Mouse (Mus musculus): ENCODE measurements around the gene Ttc33.

The Ttc33 gene

GRCm38 (mm10) chr15:5185366-5186292, at the start of gene Ttc33:
TSS of gene Ttc33 (plus strand) at chr15:5185525.
- DNase-seq (ENCODE audit: low spot score): peak; percentile 68

- no peak for DNase-seq (ENCODE audit: low spot score)
Measured at GRCm38 (mm10) chr15:5138021-5138856, 47.1 kb upstream of the Ttc33 start.

GRCm38 (mm10) chr15:5139366-5139765, 46.0 kb upstream of the Ttc33 start:
- no peak for DNase-seq (ENCODE audit: low spot score)

GRCm38 (mm10) chr15:5139863-5140262, 45.5 kb upstream of the Ttc33 start:
- DNase-seq (ENCODE audit: low spot score): no peak

DNA sequence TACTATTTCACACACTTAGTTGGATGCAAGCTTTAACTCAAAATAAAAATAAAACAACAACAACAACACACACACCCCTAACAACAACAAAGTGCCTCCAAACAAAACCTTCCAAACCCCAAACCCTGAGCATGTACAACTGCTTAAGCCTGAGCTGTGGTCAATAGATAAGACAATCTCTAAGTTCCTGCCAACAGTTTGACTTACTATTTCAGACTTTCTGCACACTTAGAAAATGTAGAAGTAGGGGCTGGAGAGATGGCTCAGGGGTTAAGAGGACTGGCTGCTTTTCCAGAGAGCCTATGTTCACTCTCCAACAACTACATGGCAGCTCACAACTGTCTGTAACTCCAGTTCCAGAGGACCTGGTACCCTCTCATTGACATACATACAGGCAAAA, 45.0 kb upstream of the Ttc33 start:
- DNase-seq (ENCODE audit: low spot score): no peak

GRCm38 (mm10) chr15:5142047-5142446, 43.3 kb upstream of the Ttc33 start:
- no peak for DNase-seq (ENCODE audit: low spot score)

- DNase-seq (ENCODE audit: low spot score): no peak
Measured at GRCm38 (mm10) chr15:5142714-5143113, 42.6 kb upstream of the Ttc33 start.

GRCm38 (mm10) chr15:5143361-5144020, 41.8 kb upstream of the Ttc33 start, which contains the start of gene Prkaa1:
TSS of gene Prkaa1 (plus strand) at chr15:5143861.
- peak; percentile 27 for DNase-seq (ENCODE audit: low spot score)

DNA sequence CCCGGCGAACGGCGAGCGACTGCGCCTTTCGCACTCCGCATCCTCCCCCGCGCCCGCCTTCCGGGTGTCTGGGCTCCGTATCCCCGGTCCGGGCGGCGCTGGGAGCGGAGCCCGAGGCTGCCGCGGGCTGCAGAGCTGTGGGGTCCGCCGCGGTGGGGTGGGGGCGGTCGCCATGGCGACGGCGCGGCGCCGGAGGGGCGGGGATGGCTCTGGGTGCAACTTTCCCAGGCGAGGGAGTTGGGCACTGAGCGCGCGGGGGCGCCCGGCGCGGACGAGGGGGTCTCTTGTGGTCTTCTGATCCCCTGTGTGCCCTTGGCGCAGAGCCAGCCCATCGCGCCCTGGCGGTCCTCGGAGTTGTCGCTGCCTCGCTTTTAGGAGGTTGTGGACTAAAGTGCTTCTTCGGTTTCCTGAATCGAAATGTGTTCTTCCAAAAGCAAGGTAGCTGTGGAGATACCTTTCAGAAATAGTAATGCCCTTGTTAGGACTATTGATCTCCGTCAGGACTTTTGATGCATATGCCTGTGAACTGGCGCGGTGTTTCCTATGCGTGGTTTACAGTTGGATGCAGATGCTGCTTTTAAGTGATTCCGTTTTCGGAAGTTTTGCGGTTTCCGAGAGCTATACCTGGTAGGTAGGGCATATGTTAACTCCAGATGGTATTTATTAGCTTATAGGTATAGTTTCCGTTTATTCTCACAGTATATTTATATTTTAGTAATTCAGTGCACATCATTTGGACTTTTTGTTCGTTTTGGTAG, 41.1 kb upstream of the Ttc33 start:
- DNase-seq (ENCODE audit: low spot score): peak; percentile 40

DNA sequence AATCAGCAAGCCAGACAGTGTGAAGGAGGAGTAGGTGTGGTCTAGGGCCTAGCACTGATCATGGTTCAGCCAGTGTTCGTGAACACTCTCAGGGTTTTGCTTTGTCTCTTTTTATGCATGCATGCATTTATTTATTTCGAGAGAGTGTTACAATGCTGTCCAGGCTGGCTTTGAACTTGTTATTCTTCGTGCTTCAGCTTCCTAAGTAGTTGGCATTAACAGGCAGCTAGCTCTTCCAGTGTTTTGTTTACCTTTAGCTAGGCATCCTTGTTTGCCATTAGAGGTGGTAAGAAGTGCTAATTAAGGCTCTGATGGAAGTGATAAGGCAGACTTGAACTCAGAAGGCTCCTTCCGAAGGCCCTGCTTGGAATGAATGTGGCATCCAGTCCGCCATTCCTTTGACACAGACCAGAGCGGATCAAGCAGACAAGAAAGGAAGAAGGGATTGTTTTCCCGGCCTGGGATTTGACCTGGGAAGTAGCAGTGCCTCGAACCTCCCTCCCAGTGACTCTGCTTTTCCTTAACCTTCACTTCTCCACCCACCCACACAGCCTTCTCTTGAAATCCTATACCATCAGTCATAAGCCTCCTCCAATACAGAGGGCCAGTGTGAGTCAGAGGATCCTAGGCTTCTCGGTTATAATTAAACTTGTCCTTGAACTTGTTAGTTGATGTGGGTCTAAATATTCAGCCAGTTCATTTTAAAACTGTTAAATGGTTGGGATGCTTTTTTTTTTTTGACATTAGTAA, 40.0 kb upstream of the Ttc33 start:
- DNase-seq (ENCODE audit: low spot score): no peak

- no peak for DNase-seq (ENCODE audit: low spot score)
Measured at GRCm38 (mm10) chr15:5149187-5149586, 36.1 kb upstream of the Ttc33 start.

- no peak for DNase-seq (ENCODE audit: low spot score)
Measured at GRCm38 (mm10) chr15:5152171-5152570, 33.2 kb upstream of the Ttc33 start.

DNA sequence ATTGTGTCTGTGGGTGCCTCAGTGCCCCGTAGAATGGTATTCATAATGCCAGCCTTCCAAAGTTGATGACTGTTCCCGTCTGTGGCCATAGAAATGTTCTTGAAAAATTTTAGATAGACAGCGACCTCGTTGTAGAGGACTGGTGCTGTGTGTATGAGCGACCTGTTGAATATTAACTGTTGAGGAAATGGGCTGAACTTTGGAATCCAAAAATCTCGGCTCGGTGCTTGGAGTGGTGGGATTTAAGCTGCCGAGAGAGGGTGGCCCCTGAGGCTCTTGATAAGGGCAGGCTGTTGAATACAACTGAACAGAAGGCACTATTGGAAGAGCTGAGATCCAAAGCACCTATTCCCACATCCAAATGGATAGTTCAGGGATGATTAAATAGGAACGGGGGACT, 30.7 kb upstream of the Ttc33 start:
- DNase-seq (ENCODE audit: low spot score): no peak

- DNase-seq (ENCODE audit: low spot score): no peak
Measured at GRCm38 (mm10) chr15:5155093-5155492, 30.2 kb upstream of the Ttc33 start.

GRCm38 (mm10) chr15:5156355-5156754, 29.0 kb upstream of the Ttc33 start:
- DNase-seq (ENCODE audit: low spot score): no peak

DNA sequence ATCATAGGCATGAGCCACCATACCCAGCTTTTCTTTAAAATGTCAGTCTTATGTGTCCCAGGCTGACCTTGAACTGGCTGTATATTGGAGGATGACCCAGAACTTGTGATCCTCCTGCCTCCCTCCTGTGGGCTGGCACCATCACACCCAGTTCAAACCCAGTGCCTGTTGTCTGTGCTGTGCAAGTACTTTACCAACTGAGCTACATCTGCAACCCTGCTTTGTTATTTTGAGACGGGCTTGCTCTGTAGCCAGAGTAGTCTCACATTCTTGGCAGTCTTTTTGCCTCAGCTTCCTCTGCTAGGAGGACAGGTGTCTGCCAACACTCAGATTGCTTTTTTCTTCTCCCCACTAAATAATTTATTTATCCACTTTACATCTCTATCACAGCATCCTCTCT, 27.9 kb upstream of the Ttc33 start:
- no peak for DNase-seq (ENCODE audit: low spot score)

GRCm38 (mm10) chr15:5158827-5159226, 26.5 kb upstream of the Ttc33 start:
- DNase-seq (ENCODE audit: low spot score): no peak

DNA sequence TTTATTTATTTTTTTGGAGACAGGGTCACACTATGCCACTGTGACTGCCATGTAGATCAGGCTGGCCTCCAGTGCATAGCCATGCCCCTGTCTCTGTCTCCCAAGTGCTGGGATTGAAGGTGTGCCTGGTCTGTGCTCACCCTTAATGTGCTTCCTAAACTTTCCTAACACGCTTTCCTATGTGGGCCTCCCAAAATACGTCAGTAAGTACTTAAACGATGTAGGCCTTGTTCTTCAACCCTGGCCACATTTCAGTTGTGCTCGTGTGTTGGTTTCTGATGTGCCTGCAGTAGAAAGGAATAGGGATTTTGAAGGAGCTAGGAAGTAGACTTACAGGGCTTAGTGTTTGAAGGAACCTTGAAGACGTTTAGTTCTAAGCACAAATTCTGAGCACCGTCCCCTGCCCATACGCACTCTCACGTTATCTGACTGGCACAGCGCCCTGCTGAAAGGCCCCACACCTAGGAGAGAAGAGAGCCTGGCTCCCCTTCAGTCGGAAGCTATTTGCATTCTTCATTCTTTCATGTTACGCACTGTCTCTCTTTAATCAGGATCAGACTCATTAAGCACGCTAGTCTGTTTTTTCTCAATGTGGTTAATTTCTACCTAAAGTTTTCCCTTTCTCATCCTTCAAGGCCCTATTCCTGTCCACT, 20.1 kb upstream of the Ttc33 start:
- DNase-seq (ENCODE audit: low spot score): no peak

DNA sequence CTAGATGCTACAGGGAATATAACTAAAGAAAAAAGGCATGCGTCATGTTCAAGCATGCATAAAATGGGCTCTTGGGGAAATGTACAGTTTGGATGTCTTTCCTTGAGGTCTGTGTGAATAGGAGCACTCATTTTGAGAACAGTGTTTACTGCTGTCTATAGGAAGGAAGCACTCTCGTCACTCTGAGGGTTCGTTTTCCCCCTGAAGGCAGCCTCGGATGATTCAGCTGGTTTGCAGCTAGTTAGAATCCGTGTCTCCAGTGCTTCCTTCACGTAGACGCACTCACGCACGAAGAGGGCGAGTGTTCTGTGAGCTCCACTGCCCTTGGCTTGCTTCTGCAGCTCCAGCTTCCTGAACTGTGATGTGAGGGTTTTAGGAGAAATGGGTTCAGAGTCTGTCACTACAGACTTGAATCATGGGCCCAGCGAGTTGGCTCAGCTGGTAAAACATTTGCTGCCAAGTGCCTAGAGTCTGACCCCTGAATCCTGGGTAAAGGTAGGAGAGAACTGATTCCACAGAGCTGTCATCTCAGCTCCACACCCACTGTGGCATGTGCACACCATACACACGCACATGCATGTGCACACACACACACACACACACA, 12.0 kb upstream of the Ttc33 start:
- no peak for DNase-seq (ENCODE audit: low spot score)

Data from left cerebral cortex, adult 11 months (tissue).